Mouse (Mus musculus): ENCODE measurements around the gene Gpc2. TPM values are rescaled to one million over a fixed set of nuclear protein-coding genes. Genes with fewer than 3 reads are reported as not detected.

Gpc2 gene
- total RNA-seq (2015; ENCODE audit: low replicate concordance) (2.9 TPM in 1 of 2 replicates, not detected in the other), total RNA-seq (2017; ENCODE audit: low replicate concordance) (1.7 TPM in 1 of 2 replicates, not detected in the other)

GRCm38 (mm10) chr5:138279585-138280424 lies at the start of gene Gpc2, which contains the start of the genes Gm43720 and Stag3:
Gpc2 (minus strand) TSS chr5:138280005.
Gm43720 (minus strand) TSS chr5:138279958.
Stag3 (plus strand) TSS chr5:138280240.
- ATAC-seq (replicated peaks; ENCODE audit: low FRiP score, poor library complexity, severe bottlenecking): peak; percentile 94

- no peak for ATAC-seq (replicated peaks; ENCODE audit: low FRiP score, poor library complexity, severe bottlenecking)
Measured at GRCm38 (mm10) chr5:138312795-138313194, 33.0 kb upstream of the Gpc2 start.

GRCm38 (mm10) chr5:138299613-138300012 lies 19.8 kb upstream of the Gpc2 start:
- ATAC-seq (replicated peaks; ENCODE audit: low FRiP score, poor library complexity, severe bottlenecking): no peak

GRCm38 (mm10) chr5:138294158-138294557 lies 14.4 kb upstream of the Gpc2 start:
- ATAC-seq (replicated peaks; ENCODE audit: low FRiP score, poor library complexity, severe bottlenecking): no peak

GRCm38 (mm10) chr5:138291638-138292037 lies 11.8 kb upstream of the Gpc2 start:
- no peak for ATAC-seq (replicated peaks; ENCODE audit: low FRiP score, poor library complexity, severe bottlenecking)

- no peak for ATAC-seq (replicated peaks; ENCODE audit: low FRiP score, poor library complexity, severe bottlenecking)
Measured at GRCm38 (mm10) chr5:138287861-138288260, 8.1 kb upstream of the Gpc2 start.

GRCm38 (mm10) chr5:138283540-138283939 lies 3.7 kb upstream of the Gpc2 start:
- ATAC-seq (replicated peaks; ENCODE audit: low FRiP score, poor library complexity, severe bottlenecking): no peak

- no peak for ATAC-seq (replicated peaks; ENCODE audit: low FRiP score, poor library complexity, severe bottlenecking)
Measured at GRCm38 (mm10) chr5:138281798-138282197, 2.0 kb upstream of the Gpc2 start.

- no peak for ATAC-seq (replicated peaks; ENCODE audit: low FRiP score, poor library complexity, severe bottlenecking)
Measured at GRCm38 (mm10) chr5:138280829-138281228, 1.0 kb upstream of the Gpc2 start.

GRCm38 (mm10) chr5:138280425-138280768 lies 592 bp upstream of the Gpc2 start:
- ATAC-seq (replicated peaks; ENCODE audit: low FRiP score, poor library complexity, severe bottlenecking): no peak

GRCm38 (mm10) chr5:138277994-138278393 lies 1.8 kb downstream of the Gpc2 start:
- ATAC-seq (replicated peaks; ENCODE audit: low FRiP score, poor library complexity, severe bottlenecking): no peak

- ATAC-seq (replicated peaks; ENCODE audit: low FRiP score, poor library complexity, severe bottlenecking): no peak
Measured at GRCm38 (mm10) chr5:138275216-138276050, 4.4 kb downstream of the Gpc2 start.

GRCm38 (mm10) chr5:138274186-138274585 lies 5.6 kb downstream of the Gpc2 start:
- ATAC-seq (replicated peaks; ENCODE audit: low FRiP score, poor library complexity, severe bottlenecking): no peak

GRCm38 (mm10) chr5:138272409-138272923 lies 7.3 kb downstream of the Gpc2 start, which contains the start of gene Gal3st4:
Gal3st4 (minus strand) TSS chr5:138272840.
- no peak for ATAC-seq (replicated peaks; ENCODE audit: low FRiP score, poor library complexity, severe bottlenecking)

- no peak for ATAC-seq (replicated peaks; ENCODE audit: low FRiP score, poor library complexity, severe bottlenecking)
Measured at GRCm38 (mm10) chr5:138271232-138271631, 8.6 kb downstream of the Gpc2 start.

GRCm38 (mm10) chr5:138268980-138269379 lies 10.8 kb downstream of the Gpc2 start:
- ATAC-seq (replicated peaks; ENCODE audit: low FRiP score, poor library complexity, severe bottlenecking): no peak

GRCm38 (mm10) chr5:138267114-138267513 lies 12.7 kb downstream of the Gpc2 start:
- no peak for ATAC-seq (replicated peaks; ENCODE audit: low FRiP score, poor library complexity, severe bottlenecking)

GRCm38 (mm10) chr5:138265712-138266111 lies 14.1 kb downstream of the Gpc2 start:
- ATAC-seq (replicated peaks; ENCODE audit: low FRiP score, poor library complexity, severe bottlenecking): no peak

- ATAC-seq (replicated peaks; ENCODE audit: low FRiP score, poor library complexity, severe bottlenecking): peak; percentile 6; the same call in 1 of the 2 replicates
Measured at GRCm38 (mm10) chr5:138264207-138264578, 15.6 kb downstream of the Gpc2 start.

Measured in erythroblast, adult 5-6 weeks (primary cell).